Mouse (Mus musculus) E14TG2a.4 (cell line): ENCODE data around the gene Fzd10.

Experiments
- H3K27me3 ChIP-seq: 2 replicates; pipeline ENCODE4 v1.6.1; 2014; ENCODE audit warnings: low read length, control low read depth; ENCODE audit not compliant: insufficient read depth
- H3K36me3 ChIP-seq: 2 replicates; pipeline ENCODE4 v1.6.1; 2014; ENCODE audit warnings: low read length, control low read depth; ENCODE audit not compliant: insufficient read depth
- H3K4me1 ChIP-seq: replicated peaks from 2 replicates; pipeline ENCODE4 v1.6.1; 2014; ENCODE audit warnings: low read depth, low read length, control low read depth
- H3K4me3 ChIP-seq: replicated peaks from 2 replicates; pipeline ENCODE4 v1.5.1; 2014; ENCODE audit warnings: mild to moderate bottlenecking, low read length
- H3K9me3 ChIP-seq: 2 replicates; pipeline ENCODE4 v1.6.1; 2014; ENCODE audit warnings: low read length, control low read depth
- CTCF ChIP-seq: conservative IDR thresholded peaks from 2 replicates; pipeline ENCODE4 v1.5.1; 2014; ENCODE audit warnings: low read length
- NANOG ChIP-seq: IDR thresholded peaks from 2 replicates; pipeline ENCODE4 v1.6.1; 2014; ENCODE audit warnings: borderline replicate concordance, low read length, mixed read lengths
- POU5F1 ChIP-seq: IDR thresholded peaks from 2 replicates; pipeline ENCODE4 v1.6.1; 2014; ENCODE audit warnings: low read length, borderline replicate concordance

Gene Fzd10

DNA sequence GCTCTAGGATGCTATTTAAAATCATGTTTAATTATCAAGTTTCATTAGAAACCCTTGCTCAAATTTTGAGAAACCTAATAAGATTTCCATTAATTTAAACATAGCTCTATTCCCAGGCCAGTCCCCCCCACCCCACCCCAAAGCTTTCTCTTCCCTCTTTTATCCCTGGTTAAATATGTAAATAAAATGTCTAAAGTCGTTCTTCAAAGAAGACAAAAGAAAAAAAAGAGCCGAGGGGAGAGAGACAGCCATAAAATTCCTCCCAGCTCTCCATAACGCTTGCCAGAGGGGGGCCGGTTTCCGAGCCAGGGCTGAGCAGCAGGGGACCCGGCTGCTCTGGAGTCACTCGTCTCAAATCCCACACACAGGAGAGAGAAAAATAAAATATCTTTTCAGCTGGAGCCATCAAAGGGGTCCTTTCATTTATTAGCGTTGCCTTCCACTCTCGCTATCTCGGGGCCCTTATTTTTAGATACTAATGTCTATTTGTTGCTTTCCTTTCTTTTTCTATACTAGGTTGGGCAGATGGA is 2.4 kb upstream of the Fzd10 start:
- Histone ChIP-seq H3K27me3 (peaks cover 53% of the 10 kb centered on the region), H3K9me3 (peaks cover 9% of the 10 kb centered on the region)

GRCm38 (mm10) chr5:128598760-128599364 is 1.8 kb upstream of the Fzd10 start:
- peaks cover 75% of the 10 kb centered on the region for H3K4me1 ChIP-seq
- no peak for TF ChIP-seq CTCF
- TF ChIP-seq POU5F1, result no peak
- no peak for TF ChIP-seq NANOG
- peaks cover 9% of the 10 kb centered on the region for H3K9me3 ChIP-seq
- peak overlapping the region; percentile 84 for H3K4me3 ChIP-seq
- peaks cover 8% of the 10 kb centered on the region for H3K36me3 ChIP-seq
- H3K27me3 ChIP-seq, result peaks cover 53% of the 10 kb centered on the region

More for the DNA sequence above, 2.4 kb upstream of the Fzd10 start:
- TF ChIP-seq POU5F1 (no peak), NANOG (no peak), CTCF (no peak)
- H3K4me1 ChIP-seq, result peaks cover 75% of the 10 kb centered on the region
- peaks cover 8% of the 10 kb centered on the region for H3K36me3 ChIP-seq
- peak overlapping the region; percentile 84 for H3K4me3 ChIP-seq

- H3K27me3 ChIP-seq, result peaks cover 46% of the 10 kb centered on the region
- H3K4me3 ChIP-seq, result peak overlapping the region; percentile 84
- peaks cover 9% of the 10 kb centered on the region for H3K9me3 ChIP-seq
- TF ChIP-seq POU5F1 (no peak), NANOG (no peak), CTCF (no peak)
- H3K4me1 ChIP-seq, result peaks cover 75% of the 10 kb centered on the region
- peaks cover 14% of the 10 kb centered on the region for H3K36me3 ChIP-seq
Observed at GRCm38 (mm10) chr5:128599365-128600071, 1.1 kb upstream of the Fzd10 start.

GRCm38 (mm10) chr5:128601036-128602019 is 684 bp downstream of the Fzd10 start:
- H3K36me3 ChIP-seq, result peaks cover 15% of the 10 kb centered on the region
- H3K4me3 ChIP-seq, result peak overlapping the region; percentile 84
- no peaks in the 10 kb centered on the region for H3K9me3 ChIP-seq
- peaks cover 87% of the 10 kb centered on the region for H3K4me1 ChIP-seq
- TF ChIP-seq NANOG (no peak), POU5F1 (no peak), CTCF (no peak)
- H3K27me3 ChIP-seq, result peaks cover 40% of the 10 kb centered on the region

DNA sequence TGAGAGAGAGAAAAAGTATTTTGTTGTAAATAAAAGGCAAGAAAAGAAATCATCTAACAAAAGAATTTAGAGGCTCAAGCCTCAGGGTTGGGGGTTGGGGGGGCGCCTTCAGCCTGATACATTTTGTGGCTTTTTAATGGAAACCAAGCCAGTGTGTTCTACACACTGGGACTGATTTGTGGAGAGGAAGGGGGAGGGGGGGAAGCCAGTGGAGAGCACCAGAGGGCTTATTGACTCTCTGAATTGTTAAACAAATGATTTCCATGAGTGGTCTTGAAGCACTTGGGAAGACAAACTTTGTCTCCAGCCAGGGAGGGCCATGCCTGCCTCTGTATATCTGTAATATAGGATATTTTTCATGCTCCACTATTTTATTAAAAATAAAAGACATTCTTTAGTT is 3.0 kb downstream of the Fzd10 start:
- TF ChIP-seq NANOG, result no peak
- no peak for TF ChIP-seq POU5F1
- no peak for TF ChIP-seq CTCF
- Histone ChIP-seq H3K4me1 (peaks cover 74% of the 10 kb centered on the region), H3K4me3 (0 out of 2 replicates have a peak overlapping the region, but pooled peaks have one; percentile 84), H3K9me3 (no peaks in the 10 kb centered on the region), H3K27me3 (peaks cover 45% of the 10 kb centered on the region), H3K36me3 (peaks cover 15% of the 10 kb centered on the region)

DNA sequence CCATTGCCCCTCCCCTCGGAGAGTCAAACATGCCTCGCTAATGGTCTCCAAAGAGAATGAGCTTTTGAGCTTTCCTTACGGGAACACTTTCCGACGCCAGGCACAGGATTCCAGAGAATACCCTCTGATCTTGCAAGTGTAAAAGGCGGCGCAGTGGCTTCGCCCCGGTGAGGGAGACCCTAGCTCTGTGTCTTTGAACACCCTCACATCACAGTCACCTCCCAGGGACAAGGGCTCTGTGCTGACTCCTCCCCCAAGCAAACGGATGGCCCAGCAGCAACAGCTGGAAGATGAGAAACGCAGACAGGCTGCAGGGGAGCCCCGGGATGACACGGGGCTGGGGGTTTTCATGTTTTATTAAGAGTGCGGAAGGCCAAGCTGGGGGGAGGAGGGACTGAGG is 6.0 kb downstream of the Fzd10 start:
- Histone ChIP-seq H3K4me1 (peaks cover 69% of the 10 kb centered on the region), H3K27me3 (peaks cover 45% of the 10 kb centered on the region), H3K9me3 (no peaks in the 10 kb centered on the region), H3K4me3 (no peak overlapping the region), H3K36me3 (peaks cover 15% of the 10 kb centered on the region)
- TF ChIP-seq POU5F1 (no peak), NANOG (no peak), CTCF (no peak)

- Histone ChIP-seq H3K9me3 (no peaks in the 10 kb centered on the region), H3K36me3 (peaks cover 5% of the 10 kb centered on the region; the same call in 1 of the 2 replicates), H3K4me3 (no peak overlapping the region), H3K27me3 (peaks cover 33% of the 10 kb centered on the region), H3K4me1 (peaks cover 51% of the 10 kb centered on the region)
- TF ChIP-seq NANOG (no peak), CTCF (no peak), POU5F1 (no peak)
Observed at GRCm38 (mm10) chr5:128609091-128609490, 8.4 kb downstream of the Fzd10 start.

- no peaks in the 10 kb centered on the region for H3K9me3 ChIP-seq
- H3K4me3 ChIP-seq, result no peak overlapping the region
- no peaks in the 10 kb centered on the region for H3K36me3 ChIP-seq
- H3K27me3 ChIP-seq, result peaks cover 37% of the 10 kb centered on the region
- H3K4me1 ChIP-seq, result peaks cover 15% of the 10 kb centered on the region
- TF ChIP-seq CTCF, result no peak
Observed at GRCm38 (mm10) chr5:128617621-128618020, 17.0 kb downstream of the Fzd10 start.
